Mouse (Mus musculus) heart, adult 2 months (tissue): ENCODE results near the gene Acox1.

Experiments
- CTCF ChIP-seq: fragments of 200-600 bp; IDR thresholded peaks from 2 replicates; pipeline ENCODE4 v1.8.1; 2022; ENCODE audit warnings: antibody characterized with exemption, mild to moderate bottlenecking, moderate library complexity
- POLR2A ChIP-seq: fragments of 200-500 bp; IDR thresholded peaks from 2 replicates; pipeline ENCODE4 v1.6.1; 2011; ENCODE audit warnings: mild to moderate bottlenecking, low read depth, low read length, control low read depth; ENCODE audit not compliant: insufficient read depth

GRCm38 (mm10) chr11:116145481-116146293 is 53.2 kb downstream of the Acox1 start:
- TF ChIP-seq POLR2A, result no peak
- no peak for TF ChIP-seq CTCF
